Mouse (Mus musculus) macrophage (primary cell): ENCODE results near the gene Ints6. TPM values are rescaled to one million over a fixed set of nuclear protein-coding genes. Genes with fewer than 3 reads are reported as not detected.

Experiments used
- H3K27ac ChIP-seq: fragments of 350-480 bp; formaldehyde crosslinking; 2 replicates; pipeline ENCODE4 v1.9.0; 2021
- H3K36me3 ChIP-seq: fragments of 350-480 bp; formaldehyde crosslinking; 2 replicates; pipeline ENCODE4 v1.9.0; 2021; ENCODE audit errors: inconsistent target
- H3K4me3 ChIP-seq: fragments of 350-480 bp; formaldehyde crosslinking; 2 replicates; pipeline ENCODE4 v1.9.0; 2021; ENCODE audit errors: inconsistent target
- H3K79me2 ChIP-seq: fragments of 350-480 bp; formaldehyde crosslinking; 2 replicates; pipeline ENCODE4 v1.9.0; 2021; ENCODE audit errors: inconsistent target
- WGBS: methylation state at CpG from one replicate; pipeline ENCODE4 v1.1.7; 2026; ENCODE audit warnings: inconsistent platforms; ENCODE audit not compliant: missing documents; 5-methylcytosine and 5-hydroxymethylcytosine counted together
- polyA plus RNA-seq: library from polyadenylated mRNA; stranded (reverse); fragments of 250-400 nt; gene quantifications from 3 replicates; pipeline ENCODE4 v1.2.4, GENCODE M21; 2018; ENCODE audit warnings: inconsistent platforms

The Ints6 gene
- polyA plus RNA-seq, 1 experiment from 2014 or later, result 46.3 TPM

DNA sequence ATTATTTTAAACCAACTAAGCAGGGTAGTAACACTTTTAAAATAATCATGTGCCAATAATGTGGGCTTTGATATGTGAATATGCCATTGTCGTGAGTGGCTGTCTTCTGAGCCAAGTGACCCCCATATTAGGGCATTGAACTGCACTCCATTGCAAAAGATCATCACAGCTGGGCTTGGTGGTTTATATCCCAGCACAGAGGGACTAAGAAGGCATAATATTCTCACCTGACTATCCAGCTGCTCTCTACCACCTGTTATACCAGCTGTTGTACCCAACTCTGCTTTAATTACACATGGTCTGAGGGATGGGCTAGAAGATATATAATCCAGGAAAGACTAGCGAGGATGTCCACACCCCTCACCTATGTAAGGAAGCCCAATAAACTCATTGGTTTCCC, 4.4 kb upstream of the Ints6 start:
- Histone ChIP-seq H3K36me3 (no peaks in the 10 kb centered on the region), H3K79me2 (no peaks in the 10 kb centered on the region), H3K4me3 (no peak overlapping the region), H3K27ac (no peak overlapping the region)
- 92% methylated on average over 2 of the region's 2 CpGs for WGBS

DNA sequence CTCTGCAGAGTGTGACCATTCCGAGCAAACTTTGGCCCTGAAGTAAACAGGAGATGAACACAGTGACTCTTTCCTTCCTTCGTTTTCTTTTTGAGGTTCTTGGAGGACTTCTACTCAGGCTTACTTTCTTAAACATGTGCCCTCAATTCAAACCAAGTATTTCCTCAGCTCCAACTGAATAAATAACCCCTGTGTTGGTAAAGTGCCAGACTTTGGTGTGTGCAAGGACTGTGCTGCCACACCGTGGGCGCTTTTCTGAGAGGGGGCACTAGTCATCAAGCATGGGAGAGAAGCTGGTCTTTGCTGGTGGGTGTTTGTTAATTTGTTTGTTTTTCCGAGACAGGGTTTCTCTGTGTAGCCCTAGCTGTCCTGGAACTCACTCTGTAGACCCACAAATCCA, 3.4 kb upstream of the Ints6 start:
- H3K4me3 ChIP-seq, result no peak overlapping the region
- no peaks in the 10 kb centered on the region for H3K79me2 ChIP-seq
- H3K27ac ChIP-seq, result no peak overlapping the region
- H3K36me3 ChIP-seq, result no peaks in the 10 kb centered on the region
- 51% methylated on average over 5 of the region's 5 CpGs for WGBS

DNA sequence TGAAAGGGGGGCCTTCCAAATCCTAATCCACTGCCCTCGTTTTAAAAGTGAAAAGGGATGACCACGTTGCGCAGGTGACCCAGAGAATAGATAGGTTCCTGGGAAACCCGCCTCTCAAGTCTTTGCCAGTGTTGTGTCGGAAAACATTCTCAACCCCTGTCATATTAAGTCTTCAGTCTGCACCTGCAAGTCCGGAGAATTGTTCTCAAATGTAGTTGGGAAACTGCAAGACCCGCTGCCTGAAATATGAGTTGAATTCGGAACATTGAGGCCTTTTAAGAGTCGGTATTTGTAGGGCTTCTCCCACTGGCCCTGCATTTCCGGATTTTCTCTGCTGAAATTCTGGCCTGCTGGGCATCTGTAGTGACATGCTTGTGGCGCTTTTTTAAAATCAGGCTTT, 974 bp upstream of the Ints6 start:
- Histone ChIP-seq H3K79me2 (no peaks in the 10 kb centered on the region), H3K4me3 (peak overlapping the region; percentile 60), H3K36me3 (no peaks in the 10 kb centered on the region), H3K27ac (peak overlapping the region; percentile 95)
- WGBS, result 6% methylated on average over 11 of the region's 11 CpGs

DNA sequence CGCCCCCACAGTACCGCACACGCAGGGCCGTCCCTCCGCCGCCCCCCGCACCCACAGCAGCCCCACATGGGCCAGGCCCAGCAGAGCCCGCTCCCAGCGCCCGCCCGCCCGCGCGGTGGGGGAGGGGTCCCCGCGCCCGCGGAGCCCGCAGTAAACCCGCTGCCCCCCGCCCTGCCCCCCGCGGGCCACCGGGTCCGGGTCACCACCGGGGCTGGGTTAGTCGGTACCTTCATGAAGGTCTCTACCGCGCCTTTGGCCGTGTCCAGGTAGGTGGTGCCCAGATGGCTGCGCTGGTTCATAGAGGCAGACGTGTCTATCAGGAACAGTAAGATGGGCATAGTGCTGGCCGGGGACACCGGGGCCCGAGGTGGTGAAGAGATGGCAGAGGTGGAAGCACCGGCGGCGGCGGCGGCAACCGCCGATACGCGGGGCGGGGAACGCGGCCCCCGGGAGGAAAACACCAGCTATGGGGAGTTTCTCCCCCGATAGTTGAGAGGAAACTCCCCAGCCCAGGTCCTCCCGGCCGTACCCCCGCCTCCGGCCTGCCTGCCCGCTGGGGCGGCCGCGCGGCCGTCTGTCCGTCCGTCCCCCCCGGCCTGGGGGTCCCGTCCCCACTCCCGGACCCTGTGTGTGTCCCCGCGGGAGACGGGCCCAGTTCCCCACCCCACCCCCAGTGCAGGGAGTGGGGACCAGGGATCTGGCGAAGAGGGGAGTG, 491 bp downstream of the Ints6 start:
- no peaks in the 10 kb centered on the region for H3K79me2 ChIP-seq
- no peaks in the 10 kb centered on the region for H3K36me3 ChIP-seq
- WGBS, result 0% methylated on average over 19 of the region's 68 CpGs
- H3K4me3 ChIP-seq, result peak overlapping the region; percentile 45
- H3K27ac ChIP-seq, result peak overlapping the region; percentile 67

DNA sequence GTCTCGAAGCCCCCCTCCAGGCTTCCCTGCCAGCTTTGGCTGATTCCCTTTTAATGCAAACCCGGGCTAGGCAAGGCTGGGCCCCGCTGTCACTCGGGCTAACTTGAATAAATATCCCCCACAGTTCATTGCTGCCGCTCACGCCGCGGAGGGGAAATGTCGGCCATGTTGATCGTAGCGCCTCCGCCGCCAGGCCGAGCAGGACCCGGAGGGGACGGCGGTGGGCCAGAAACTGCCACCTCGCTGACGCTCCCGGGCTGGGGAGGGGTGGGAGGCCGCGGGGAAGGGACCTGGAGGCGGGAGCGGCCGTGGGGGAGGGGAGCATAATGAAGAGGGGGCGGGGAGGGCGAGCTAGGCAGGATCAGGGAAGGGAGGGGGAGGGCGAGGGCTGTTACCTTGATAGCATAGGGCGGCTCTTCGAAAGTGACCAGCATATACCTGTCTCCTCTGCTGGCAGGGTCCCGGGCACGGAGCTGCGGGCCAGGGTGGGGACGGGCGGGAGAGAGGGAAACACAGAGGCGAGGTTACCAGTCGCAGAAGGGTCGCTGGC, 1.1 kb downstream of the Ints6 start:
- Histone ChIP-seq H3K27ac (peak overlapping the region; percentile 67), H3K36me3 (no peaks in the 10 kb centered on the region), H3K79me2 (no peaks in the 10 kb centered on the region), H3K4me3 (peak overlapping the region; percentile 45)
- WGBS, result 2% methylated on average over 30 of the region's 38 CpGs

DNA sequence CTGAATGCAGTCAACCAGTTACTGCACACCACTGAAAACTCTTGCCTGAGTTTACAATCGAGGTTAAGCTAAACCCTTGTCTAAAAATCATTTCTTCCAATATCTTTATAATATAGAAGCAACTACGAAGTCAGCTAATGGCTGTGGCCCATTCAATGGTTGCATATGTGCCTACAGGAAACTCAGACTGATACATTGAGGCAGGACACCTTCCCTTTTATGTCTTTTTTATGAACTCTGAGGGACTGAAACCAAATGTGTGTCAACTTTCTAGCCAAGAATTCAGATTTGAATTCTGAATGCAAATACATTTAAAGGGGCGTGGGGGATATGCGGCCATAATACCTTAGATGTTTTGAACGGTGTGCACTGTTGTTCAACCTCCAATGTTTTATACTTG, 2.3 kb downstream of the Ints6 start:
- Histone ChIP-seq H3K27ac (no peak overlapping the region), H3K4me3 (no peak overlapping the region)

DNA sequence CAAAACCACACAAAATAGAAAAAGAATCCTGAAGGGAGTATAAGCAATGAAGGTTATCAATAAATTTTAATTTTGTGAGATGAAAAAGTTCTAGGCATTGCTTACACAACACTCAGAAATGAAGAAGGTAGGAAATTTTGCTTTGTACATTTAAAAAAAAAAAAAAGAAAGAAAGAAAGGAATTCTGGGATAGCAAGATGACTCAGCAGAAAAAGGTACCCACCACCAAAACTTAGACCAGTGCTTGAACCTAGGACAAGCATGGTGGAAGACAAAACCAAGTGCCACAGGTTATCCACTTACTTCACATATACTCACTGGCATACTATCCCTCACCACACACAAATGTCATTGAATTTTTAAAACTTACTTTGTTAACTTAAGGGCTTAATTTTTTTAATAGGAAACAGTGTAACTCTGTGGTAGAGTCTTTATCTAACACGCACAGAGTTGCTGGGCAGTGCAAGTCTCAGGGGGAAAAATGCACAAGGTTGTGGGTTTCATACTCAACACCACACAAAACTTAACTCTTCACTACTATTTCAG, 5.8 kb downstream of the Ints6 start:
- Histone ChIP-seq H3K79me2 (no peaks in the 10 kb centered on the region), H3K4me3 (no peak overlapping the region), H3K27ac (no peak overlapping the region), H3K36me3 (no peaks in the 10 kb centered on the region)
- 100% methylated on average over 1 of the region's 1 CpGs for WGBS

More for the DNA sequence above, 2.3 kb downstream of the Ints6 start:
- 88% methylated on average over 5 of the region's 5 CpGs for WGBS
- Histone ChIP-seq H3K36me3 (no peaks in the 10 kb centered on the region), H3K79me2 (no peaks in the 10 kb centered on the region)

DNA sequence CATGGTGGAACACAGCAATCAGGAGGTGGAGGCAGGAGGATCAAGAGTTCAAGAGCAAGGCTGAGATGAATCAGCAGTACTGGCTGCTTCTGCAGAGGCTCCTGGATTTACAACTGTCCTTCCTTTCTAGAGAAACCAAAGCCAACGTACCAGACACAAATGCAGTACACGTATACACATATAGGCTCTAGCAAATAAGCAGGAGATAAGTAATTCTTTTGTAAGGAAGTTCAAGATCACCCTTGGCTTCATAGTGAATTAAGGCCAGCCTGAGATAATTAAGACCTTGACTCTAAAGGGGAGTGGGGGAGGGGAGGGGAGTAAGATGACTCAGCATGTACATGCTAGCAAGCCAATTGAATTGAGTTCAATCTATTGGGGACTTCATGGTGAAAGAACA, 9.5 kb downstream of the Ints6 start:
- no peaks in the 10 kb centered on the region for H3K79me2 ChIP-seq
- H3K4me3 ChIP-seq, result no peak overlapping the region
- H3K27ac ChIP-seq, result no peak overlapping the region
- no peaks in the 10 kb centered on the region for H3K36me3 ChIP-seq
- 82% methylated on average over 2 of the region's 2 CpGs for WGBS

DNA sequence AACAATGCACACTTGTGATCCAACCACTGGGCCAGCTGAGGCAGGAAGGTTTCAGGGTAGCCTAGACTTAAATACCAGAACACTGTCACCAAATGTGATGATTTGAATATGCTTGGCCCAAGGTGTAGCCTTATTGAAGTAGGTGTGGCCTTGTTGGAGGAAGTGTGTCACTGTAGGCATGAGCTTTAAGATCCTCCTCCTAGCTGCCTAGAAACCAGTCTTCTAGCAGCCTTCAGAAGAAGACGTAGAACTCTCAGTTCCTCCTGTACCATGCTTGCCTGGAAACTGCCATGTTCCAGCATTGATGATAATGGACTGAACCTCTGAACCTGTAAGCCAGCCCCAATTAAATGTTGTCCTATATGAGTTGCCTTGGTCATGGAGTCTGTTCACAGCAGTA, 25.3 kb downstream of the Ints6 start:
- Histone ChIP-seq H3K4me3 (no peak overlapping the region), H3K27ac (no peak overlapping the region), H3K79me2 (peaks cover 25% of the 10 kb centered on the region; the same call in 1 of the 2 replicates), H3K36me3 (peaks cover 16% of the 10 kb centered on the region; the same call in 1 of the 2 replicates)
- WGBS, result 50% methylated on average over 1 of the region's 1 CpGs

DNA sequence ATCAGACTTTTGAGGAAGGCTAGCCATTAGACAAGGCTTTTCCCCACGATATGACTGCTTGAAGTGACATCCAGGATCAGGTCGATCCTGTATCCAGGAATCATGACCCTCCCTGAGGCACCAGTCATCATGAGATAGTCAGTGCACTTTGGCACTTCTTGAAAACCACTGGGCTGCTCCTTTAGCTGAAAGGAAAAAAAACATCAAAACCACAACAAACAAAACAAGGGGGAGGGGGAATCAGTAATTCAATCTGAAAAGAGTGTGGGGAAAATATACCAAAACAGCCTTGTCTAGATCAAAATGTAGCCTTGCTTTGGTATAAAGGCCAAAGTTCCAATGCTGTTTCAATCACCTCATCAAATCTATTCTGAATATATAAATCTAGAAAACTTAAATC, 27.3 kb downstream of the Ints6 start:
- WGBS, result 92% methylated on average over 2 of the region's 2 CpGs
- peaks cover 19% of the 10 kb centered on the region; the same call in 1 of the 2 replicates for H3K36me3 ChIP-seq
- H3K4me3 ChIP-seq, result no peak overlapping the region
- peaks cover 20% of the 10 kb centered on the region; the same call in 1 of the 2 replicates for H3K79me2 ChIP-seq
- no peak overlapping the region for H3K27ac ChIP-seq

DNA sequence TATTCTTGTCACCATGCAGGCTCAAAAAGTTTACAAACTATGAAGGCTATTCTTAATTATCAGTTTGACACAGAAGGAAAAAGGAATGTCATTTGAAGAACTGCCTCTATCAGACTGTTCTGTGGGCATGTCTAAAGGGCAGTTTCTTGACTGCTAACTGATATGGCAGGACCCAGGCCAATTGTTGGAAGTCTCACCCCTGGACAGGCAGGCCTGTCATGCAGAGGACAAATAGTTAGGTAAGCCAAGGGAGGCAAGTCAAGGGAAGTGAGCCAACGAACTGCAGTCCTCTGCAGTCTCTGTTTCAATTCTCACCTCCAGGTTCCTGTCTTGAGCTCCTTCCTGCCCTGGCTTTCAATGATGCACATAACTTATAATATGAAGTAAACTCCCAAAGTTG, 29.1 kb downstream of the Ints6 start:
- Histone ChIP-seq H3K36me3 (peaks cover 19% of the 10 kb centered on the region; the same call in 1 of the 2 replicates), H3K27ac (no peak overlapping the region), H3K4me3 (no peak overlapping the region), H3K79me2 (peaks cover 9% of the 10 kb centered on the region; the same call in 1 of the 2 replicates)
- WGBS, result 85% methylated on average over 1 of the region's 1 CpGs

DNA sequence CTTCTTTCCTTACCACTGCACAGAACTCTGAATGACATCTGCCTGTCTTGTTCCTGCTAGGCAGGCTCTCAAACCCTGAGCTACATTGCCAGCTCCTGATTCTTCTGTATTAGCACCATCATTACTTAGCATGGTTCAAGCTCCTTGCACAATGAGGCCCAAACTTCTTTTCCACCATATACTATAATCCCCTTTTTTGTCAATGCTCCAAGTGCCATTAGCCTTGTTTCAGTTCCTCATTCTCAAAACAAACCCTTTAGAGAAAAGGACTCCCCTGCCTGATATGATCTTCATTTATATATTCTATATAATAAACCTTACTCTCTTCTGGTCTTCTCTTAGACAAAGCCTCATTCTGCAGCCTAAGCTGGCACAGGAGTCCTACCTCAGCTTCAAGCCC, 36.4 kb downstream of the Ints6 start:
- Histone ChIP-seq H3K79me2 (peaks cover 24% of the 10 kb centered on the region; the same call in 1 of the 2 replicates), H3K36me3 (no peaks in the 10 kb centered on the region), H3K27ac (no peak overlapping the region), H3K4me3 (no peak overlapping the region)

DNA sequence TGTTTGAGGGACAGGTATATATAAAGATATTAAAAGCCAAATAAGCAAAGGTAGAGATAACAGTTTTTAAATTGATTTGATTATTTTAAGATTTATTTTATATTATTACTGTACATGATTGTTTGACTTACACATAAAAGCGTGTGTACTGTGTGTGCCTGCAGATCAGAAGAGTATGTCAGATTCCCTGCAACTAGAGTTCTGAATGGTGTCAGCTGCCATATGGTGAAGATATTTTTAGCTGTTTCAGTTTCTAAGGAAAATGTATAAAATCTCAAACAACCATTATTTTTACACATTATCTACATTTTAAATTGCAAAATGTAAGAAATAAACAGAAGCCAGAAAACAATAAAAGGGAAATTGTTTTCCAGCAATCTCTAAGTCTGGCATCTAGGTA, 39.3 kb downstream of the Ints6 start:
- WGBS, result 85% methylated on average over 1 of the region's 1 CpGs
- Histone ChIP-seq H3K79me2 (peaks cover 47% of the 10 kb centered on the region; the same call in 1 of the 2 replicates), H3K4me3 (no peak overlapping the region), H3K27ac (no peak overlapping the region), H3K36me3 (no peaks in the 10 kb centered on the region)

DNA sequence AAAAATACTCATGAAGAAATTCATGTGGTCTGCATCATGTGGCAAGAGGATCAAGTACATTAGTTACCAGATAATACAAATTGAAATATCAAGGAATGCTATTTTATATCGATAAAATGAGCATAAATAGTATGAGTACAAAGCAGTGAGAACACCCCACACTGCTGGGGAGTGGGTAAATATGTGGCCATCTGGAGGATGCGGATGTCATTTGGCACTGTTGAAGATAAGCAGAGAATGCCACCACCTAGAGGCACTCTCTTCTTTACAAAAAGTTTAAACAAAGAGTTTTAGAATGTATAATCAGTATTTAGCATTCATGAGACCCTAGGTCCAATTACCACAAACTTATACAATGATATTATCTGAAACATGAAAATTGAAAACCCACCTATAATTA, 42.8 kb downstream of the Ints6 start:
- peaks cover 38% of the 10 kb centered on the region; the same call in 1 of the 2 replicates for H3K79me2 ChIP-seq
- no peak overlapping the region for H3K4me3 ChIP-seq
- H3K27ac ChIP-seq, result no peak overlapping the region
- WGBS, result 95% methylated on average over 2 of the region's 2 CpGs
- H3K36me3 ChIP-seq, result peaks cover 23% of the 10 kb centered on the region

DNA sequence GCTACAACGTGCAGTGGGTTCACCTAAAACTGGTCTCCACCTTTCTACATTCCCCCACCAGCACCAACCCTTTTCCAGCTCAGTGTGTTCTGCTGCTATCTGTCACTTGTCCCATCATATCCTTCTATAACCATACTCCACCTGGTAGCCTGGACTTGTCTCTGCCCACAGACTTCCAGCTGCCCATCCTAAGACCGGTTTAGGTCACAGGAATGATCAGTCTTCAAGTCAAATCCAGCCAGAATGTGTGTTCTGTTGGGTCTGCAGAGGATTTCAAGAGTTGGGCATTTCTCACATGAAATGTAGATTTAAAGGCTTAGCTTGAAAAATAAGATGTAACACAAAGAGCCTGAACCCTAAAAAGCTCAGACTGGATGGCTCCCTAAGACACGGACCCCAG, 87.3 kb downstream of the Ints6 start:
- Histone ChIP-seq H3K27ac (no peak overlapping the region), H3K79me2 (no peaks in the 10 kb centered on the region), H3K4me3 (no peak overlapping the region), H3K36me3 (no peaks in the 10 kb centered on the region)
- 86% methylated on average over 3 of the region's 3 CpGs for WGBS
